Mouse (Mus musculus) CD4-positive, CD25-positive, alpha-beta regulatory T cell, adult 2 months (primary cell): ENCODE data around the gene Nom1.

ENCODE experiments used
- DNase-seq: peaks from one replicate; pipeline ENCODE4 v3.0.0-alpha.2; 2012; ENCODE audit warnings: low read depth, low spot score

The Nom1 gene

DNA sequence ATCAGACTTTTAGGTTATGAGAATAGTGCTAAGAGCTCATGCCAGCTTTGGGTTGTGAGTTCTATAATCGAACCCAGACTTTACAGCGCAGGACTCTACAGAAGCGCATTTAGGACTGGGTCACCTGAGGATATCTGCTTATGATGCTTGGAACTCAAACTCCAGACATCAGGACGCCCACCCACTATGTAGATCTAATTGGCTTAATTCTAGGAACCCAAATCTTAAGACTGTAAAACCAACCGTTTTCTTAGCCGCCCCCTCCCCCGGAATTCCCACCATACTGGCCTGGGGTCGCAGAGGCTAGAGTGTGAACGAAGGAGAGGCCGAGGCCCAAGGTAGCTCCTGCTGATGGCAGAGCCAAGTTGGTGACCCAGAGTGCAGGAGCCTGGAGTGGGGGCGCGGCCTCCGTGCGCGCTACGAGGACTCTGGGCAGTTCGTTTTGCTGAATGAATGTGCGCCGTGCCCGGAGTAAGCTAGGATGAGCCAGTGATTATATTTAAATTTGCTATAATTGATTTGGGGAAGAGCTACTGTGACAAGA lies 36.5 kb downstream of the Nom1 start:
- DNase-seq: no peak

DNA sequence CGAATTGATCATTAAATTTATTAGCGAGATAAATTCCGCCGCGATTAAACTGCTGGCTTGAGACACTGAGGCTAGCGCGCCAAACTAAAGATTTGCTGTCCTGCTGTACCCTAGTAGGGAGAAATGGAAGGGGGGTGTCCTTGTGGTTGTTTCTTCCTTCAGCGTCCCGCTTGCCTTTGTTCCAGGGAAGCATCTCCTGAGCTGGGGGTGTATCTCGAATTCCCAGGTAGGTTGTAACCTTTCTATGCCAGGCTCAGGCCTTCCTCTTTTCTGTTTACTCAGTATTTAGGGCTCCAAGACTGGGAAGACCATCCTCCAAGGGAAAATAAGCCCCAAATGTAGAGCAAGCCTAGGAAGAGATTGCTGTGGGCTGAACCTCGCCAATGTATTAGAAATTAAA lies 36.9 kb downstream of the Nom1 start:
- no peak for DNase-seq

DNA sequence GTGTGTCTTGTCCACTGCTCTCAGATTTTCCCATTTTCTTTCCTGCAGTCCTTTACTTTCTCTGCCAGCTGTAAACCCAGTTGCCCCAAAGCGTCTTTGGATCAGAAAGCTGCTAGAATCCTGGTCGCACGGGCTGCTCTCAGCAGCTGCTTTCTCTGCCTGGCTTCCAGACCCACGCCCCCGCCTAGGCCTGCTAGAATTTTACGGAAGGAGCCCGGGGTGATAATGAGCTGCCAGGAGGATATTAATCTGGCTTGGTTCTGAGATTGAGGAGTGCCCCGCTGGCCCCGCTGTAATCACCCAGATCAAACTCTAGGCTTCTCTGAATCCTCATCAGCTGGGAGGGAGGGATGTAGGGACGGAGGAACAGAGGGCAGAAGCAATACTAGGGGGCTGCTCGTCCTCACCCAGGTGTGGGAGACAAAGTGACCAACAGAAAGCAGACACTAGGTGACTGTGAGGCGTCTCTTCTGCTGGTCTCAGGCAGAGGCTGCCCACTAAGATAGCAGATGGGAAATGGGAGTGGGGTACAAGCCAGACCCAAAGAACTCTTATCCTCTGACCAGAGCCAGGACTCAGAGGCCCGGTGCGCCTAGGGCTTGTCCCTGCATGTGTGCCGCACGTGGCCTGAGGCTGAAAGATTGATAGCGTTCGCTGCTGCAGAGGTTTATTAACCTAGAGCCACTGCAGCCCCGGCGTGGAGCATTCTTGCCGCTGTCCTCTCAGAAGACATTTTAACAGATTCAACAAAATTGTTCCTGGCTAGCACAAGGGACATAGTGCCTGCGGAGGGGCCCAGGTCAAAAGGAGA lies 37.6 kb downstream of the Nom1 start:
- no peak for DNase-seq

DNA sequence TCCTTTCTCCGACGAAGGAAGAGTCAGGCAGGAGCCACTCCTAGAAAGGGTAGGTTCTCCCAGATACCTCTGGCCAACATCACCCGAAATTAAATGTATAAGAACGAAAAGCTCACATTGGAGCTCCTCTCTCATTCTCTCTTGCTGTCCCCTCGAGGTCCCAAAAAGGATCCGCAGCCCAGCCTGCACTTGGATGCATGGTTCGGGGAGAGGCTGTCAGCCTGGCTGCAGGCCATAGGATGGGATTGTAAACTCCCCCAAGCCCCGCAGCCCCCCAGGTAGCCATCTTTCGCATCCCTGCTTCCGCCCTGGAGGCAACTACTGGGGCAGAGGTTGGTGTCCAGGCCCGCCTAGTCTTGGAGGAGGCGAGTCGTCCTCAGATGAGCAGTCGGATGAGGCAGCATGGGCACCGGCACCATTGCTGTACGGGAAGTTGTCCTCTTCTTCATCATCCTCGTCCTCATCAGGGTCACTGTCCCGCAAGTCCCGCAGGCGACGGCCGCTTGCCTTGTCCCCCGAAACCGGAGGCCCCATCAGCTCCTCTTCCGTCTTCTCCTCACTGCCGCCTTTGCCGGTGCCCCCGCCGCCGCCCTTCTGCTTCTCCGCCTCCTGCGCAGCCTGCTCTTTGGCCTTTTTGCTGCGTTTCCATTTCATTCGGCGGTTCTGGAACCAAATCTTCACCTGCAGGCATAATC lies 39.2 kb downstream of the Nom1 start:
- no peak for DNase-seq

DNA sequence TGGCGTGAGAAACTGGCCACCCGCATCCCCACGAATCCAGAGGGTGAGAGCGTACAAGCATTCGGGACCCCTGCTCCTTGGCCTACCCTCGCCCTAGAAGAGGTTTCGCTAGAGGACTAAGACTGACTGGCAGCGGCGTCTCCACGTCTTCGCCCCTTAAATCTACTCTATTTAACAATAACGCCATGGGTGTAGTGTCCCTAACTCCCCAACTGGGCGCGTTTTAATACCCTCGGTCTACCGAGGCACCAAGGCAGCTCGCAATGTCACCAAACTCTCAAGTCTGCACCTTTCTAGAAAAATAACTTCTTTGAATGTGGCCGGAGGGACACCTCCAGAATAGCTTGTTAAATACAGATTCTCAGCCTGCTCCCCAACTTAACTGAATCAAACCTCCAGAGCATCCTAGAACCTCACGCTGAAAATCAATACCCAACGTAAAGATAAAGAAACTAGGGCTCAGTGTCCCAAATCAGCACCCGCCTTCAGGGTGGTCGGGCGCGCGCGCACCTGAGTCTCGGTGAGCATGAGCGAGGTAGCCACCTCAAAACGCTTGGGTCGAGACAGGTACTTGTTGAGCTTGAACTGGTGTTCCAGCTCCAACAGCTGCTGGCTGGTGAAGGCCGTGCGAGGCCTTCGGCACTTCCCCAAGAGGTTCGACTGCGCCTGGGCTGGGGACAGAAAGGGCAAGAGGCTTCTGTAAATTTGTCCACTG lies 39.9 kb downstream of the Nom1 start:
- no peak for DNase-seq

DNA sequence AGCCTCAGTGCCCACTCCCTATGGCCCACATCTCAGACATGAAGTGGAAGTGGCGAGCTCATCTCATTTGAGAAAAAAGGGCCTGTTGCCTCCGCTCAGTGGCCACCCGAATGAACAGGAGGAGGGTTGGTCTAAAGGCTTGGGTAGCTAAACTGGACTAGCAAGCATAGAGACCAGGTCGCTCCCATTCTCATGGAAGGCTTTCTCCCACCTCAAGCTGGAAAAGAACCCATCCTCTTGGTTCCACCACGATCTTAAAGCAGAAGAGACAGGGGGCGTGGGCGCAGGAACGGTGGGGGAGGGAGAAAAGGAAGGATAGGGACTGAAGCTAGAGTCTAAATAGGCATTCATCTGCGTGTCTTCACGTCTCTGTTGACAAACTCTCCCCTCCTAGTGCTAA lies 40.6 kb downstream of the Nom1 start:
- DNase-seq: no peak

DNA sequence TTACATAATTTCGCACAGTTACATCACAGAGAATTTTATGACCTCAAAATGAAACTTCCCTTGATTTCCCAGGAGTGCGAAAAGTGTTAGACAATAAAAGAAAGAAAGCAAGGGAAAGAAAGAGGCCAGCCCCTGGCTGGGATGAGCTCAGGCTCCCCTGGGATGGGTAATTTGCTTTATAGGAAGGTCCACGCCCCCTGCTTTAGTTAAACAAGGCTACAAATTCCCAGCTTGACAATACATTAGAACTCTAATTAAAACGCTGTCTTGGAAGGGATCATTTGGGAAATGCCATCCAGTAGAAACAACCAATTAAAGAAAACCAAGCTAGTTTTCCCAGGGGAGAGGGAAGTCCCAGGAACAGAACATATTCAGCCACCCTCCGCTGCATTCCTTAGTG lies 41.1 kb downstream of the Nom1 start:
- no peak for DNase-seq

DNA sequence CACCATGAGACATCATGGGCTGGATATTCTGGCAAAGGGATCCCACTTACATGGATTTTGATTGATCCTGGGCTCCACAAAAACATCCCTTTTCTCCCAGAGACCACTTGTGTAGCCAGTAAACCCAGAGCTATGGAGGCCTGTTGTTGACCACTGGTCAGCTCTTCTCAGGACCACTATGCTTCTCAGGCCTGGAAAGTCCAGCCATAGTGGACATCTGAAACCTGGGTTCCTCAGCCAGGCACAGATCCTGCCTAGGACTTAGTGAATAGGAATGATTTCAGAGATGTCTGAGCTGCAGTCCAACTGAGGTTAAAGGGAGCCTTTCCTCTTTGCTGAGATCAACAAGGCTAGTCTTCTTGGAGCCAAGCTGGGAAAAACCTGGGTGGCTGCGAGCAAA lies 41.6 kb downstream of the Nom1 start:
- DNase-seq: no peak

DNA sequence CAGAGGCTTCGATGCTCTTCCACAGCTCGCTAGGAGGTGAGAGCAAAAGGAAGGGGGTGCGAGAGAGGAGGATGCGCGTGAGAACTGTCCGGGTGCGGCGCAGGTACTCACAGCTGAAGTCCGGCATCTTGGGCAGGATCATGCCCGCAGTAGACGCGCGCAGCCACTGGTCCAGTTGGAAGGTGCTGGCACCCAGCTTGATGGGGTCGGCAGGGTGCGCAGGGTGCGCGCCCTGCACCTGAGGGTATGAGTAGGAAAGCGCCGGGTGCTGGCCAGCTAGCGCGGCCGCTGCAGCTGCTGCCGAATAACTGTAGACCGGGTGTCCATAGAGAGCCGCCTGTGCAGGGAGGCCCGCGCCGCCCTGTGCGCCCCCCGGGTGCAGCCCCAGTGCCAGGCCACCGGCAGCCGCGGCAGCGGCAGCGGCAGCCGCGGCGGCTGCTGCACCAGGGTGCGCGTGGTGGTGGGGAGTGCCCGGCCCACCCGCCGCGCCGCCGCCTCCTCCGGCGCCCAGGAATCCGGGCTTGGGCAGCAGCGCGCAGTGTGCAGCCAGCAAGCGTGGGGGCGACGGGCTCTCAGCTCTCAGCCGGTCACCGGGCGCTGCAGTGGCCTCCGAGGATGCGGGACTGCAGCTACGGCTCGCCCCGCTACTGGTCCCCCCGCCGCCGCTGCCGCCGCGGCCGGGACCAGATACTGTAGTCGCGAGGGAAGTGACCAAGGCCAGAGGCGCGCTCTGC lies 43.2 kb downstream of the Nom1 start:
- no peak for DNase-seq

DNA sequence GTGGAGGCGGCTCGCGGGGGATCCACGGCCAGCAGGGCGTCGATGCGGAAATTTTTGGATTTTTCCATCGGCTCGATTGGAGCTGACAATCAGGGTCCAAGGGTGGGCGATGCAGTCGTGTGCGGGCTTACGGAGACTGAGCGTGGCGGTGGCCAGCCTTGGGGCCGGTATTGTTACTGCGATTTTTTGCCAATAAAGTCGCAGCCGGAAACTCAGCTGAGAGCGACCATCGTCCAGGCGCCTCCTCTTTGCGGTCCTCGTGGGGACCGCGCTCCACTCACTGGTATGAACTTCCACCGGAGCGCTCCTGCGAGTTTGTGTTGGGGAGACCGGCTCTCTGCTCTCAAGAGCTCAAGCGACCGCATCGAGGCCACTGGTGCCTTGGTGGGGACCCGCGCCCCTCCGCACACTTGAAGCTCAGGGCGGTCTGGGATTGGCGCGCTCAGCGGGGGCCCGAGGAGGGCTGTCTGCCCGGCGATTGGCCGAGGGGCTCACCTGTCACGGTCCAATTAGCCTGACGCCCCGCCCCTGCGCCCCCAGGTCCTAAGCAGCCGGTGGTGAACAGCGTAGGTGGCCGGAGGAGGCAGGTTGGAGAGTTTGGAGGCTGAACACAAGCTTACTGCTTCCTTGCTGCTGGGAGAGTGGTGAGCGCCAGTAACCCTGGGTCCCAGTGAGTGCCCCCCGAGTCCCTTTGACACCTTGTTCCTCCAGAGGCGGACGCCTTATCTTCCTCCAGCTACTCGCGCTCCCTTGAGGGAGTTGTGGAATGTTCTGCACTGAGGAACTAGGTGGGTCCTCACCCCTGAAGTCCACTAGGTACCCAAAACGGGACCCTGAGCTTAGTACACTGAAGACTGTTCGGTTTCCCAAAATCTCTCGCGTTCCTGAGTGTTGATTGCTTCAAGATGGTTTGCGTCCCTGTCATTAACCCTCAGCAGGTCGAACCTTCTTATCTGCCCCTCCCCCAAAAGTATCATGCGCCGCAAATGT lies 44.0 kb downstream of the Nom1 start, which contains the start of gene Mnx1:
Gene Mnx1, minus strand, starts transcription at position 263 of the 990 bp plus-strand sequence.
- no peak for DNase-seq

DNA sequence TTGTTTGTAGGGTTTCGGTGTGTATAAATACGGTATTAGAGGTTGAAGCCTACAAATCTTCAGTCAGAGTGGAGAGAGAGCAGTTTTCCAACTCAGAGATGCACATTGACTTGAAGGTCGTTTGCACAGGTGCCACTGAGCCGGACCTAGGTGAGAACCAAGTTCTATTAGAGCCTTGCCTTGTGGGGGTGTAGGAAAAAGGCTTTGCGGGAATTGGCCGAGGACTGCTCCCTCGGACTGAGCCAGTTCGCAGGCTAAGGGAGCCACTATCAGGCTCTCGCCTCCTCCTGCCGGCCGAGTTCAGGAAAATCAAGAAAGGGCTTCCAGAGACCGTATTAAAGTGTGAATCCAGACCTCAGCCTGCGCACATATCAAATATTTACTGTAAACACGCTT lies 44.7 kb downstream of the Nom1 start:
- DNase-seq: no peak

DNA sequence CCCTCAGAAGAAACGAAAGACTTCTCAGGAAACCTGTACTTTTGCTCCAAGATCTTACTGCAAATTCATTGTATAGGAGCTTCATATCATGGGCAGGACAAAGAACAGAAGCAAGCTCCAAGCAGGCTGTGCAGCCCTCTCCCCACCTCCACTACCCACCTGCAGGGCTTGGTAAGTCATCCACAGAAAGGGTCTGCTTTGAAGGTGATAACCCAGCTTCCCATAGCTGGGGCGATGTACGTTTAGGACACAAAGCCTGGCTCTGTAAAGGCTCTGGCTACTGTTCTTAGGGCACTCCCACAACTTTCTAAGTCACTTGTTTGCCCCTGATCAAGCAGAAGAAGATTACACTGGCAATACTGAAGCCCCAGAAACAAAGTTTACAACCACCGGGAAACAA lies 49.3 kb downstream of the Nom1 start:
- no peak for DNase-seq

DNA sequence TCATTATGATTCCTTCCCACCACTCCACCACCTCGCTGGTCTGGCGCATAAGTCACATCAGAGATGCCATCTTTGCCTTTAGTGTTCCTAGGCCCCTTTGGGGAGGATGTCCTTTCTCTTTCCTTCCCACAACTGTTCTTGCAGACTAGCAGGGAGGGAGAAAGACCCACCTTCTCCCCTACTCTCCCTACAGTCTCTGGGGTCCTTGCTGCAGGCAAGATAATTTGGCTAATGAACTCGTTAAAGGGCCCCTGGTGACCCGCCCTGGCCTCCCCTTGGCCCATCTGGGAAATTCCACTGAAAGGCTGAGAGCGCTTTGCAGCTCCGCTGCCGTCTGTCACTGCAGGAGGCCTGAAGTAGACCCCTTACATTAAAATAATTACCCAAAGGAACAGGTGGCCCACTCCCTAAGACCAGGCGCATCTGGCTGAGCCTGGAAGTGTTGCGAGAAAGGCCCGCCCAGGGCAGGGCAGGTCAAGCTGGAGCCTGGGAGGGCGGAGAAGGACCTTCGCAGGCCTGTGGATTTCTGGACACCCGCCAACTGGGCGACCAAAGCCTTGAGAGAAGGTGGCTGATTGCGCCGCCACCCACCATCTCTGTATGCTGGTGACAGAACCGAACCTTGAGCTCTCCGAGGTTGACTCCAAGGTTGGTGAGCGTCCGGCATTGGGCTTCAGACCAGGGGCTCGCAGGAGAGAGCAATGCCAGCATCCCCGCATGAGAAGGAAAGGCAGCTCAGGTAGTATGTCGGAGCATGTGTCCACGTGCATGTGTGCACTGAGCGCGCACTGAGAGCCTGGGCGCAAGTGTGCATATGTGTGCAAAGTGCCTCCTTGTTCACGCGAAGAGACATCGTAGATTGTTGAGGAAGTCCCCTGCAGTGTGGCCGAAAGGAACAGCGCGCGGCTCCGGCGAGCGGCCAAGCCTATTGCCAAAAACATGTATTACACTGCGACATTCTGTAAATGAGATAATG lies 50.8 kb downstream of the Nom1 start:
- DNase-seq: no peak

DNA sequence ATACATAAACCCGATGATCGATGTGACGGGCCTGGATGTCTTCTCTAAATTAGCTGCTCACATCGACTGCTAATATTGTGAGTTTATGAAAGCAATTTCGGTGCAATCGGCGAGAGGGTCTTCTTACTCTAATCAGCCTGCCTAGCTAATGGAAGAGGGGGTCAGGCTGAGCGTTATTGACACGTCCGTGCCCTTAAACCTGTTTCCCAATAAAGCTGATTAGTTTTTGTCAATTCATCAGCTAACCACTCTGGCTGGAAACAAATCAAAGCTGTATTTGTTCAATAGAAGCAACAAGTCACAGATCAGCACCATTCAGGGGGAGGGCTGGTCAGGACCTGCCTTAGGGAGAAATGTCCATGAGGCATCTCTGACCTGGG lies 51.5 kb downstream of the Nom1 start:
- no peak for DNase-seq

DNA sequence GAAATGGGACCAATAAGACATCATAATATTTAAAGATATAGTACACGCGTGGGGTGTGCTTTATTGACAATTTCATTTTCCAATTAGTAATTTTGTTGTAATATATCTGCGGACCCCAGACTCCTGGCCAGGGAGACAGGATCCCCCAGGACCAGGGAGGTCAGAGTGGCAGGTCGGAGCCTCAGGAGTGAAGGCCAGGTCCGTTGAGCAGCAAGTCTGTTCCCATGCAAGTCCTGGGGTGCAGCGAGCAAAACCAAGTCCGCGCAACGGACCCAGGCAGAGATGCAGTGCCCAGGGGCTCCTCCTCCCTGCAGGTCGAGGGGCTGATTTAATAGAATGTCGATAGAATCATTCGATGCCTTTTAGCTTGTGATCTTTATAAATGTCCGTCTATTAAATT lies 52.9 kb downstream of the Nom1 start:
- no peak for DNase-seq

DNA sequence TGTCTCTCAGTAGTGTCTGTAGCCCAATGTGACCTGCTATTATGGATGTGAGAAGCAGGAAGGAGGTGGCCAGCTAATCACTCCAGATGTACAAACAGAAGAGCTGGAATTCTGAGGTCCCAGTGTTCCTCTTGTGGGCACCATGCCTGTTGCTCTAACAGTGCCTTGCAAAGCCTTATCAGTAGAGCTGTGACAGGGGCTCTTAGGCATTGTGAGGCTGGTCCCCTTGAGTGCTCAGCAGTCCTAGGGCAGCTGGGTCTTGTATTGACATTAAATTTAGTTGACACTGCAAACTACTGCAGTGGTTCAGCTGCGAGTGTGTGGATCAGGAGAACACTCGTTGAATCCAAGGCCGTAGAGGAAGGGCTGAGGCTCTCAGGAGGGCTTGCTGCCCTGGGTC lies 72.5 kb downstream of the Nom1 start:
- no peak for DNase-seq
